Mouse (Mus musculus): Measurements from ENCODE around the gene Atn1. TPM values are rescaled to one million over a fixed set of nuclear protein-coding genes. Genes with fewer than 3 reads are reported as not detected.

The Atn1 gene
- polyA plus RNA-seq, 1 experiment from 2014 or later = 10.2 TPM

DNA sequence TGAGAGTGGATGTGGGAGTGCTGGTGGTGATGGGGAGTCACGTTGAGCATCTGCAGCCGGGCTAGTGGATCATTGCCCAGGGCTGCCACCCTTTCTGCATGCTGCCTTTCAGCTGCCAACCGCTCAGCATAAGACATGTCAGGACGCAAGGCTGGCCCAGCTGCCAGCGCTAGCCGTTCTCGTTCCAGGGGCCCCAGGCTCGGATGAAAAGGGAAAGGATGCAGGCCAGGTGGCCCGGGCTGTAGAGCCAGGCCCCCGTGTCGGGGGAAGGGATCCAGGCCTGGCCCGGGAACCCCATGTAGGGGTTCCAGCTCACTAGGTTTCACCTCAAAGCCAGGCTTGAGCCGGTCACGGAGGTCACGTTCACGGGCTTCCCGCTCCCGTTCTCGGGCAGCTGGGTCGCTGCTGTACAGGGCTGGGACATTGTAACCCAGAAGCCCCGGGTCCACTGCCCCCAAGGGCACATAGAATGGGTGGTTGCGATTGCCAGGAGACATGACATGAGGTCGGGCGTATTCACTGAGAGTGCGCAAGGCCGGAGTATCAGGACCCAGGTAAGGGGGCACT lies 11.5 kb downstream of the Atn1 start:
- 70% methylated on average over 26 of the region's 26 CpGs for WGBS
- no peak for DNase-seq (ENCODE audit: low spot score)
- peaks cover 54% of the 10 kb centered on the region for H3K4me1 ChIP-seq
- no peaks in the 10 kb centered on the region for H3K9me3 ChIP-seq (replicated peaks)
- peak overlapping the region; percentile 76 for H3K4me3 ChIP-seq
- H3K36me3 ChIP-seq = peaks cover 65% of the 10 kb centered on the region
- 0 out of 2 replicates have a peak, but pooled peaks cover 4% of the 10 kb centered on the region for H3K27me3 ChIP-seq (ENCODE audit: low read depth, poor library complexity, severe bottlenecking)
- H3K27ac ChIP-seq (replicated peaks) = peak overlapping the region; percentile 96

DNA sequence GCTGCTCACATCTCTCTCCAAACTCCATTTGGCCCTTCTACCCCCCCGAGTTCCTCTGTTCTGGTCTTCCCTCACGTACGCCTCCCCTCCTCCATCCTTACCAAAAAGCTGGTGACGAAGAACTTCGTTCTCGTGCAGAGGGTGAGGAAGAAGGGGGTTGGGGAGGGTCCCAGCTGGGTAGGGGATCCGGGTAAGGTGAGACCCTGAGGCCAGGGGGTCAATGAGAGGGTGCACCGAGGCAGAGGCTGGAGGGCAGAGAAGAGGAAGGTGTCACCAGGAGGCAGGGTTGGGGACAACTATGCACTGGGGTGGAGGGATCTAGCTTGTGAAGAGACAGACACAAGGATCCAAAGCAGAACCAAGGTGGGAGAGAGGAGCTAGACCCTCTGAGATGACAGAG lies 12.7 kb downstream of the Atn1 start:
- Histone ChIP-seq H3K4me3 (no peak overlapping the region), H3K27me3 (ENCODE audit: low read depth, poor library complexity, severe bottlenecking) (0 out of 2 replicates have a peak, but pooled peaks cover 4% of the 10 kb centered on the region), H3K27ac (replicated peaks) (no peak overlapping the region), H3K9me3 (replicated peaks) (no peaks in the 10 kb centered on the region), H3K4me1 (peaks cover 66% of the 10 kb centered on the region), H3K36me3 (peaks cover 62% of the 10 kb centered on the region)
- DNase-seq (ENCODE audit: low spot score) = no peak
- WGBS = 89% methylated on average over 8 of the region's 8 CpGs

DNA sequence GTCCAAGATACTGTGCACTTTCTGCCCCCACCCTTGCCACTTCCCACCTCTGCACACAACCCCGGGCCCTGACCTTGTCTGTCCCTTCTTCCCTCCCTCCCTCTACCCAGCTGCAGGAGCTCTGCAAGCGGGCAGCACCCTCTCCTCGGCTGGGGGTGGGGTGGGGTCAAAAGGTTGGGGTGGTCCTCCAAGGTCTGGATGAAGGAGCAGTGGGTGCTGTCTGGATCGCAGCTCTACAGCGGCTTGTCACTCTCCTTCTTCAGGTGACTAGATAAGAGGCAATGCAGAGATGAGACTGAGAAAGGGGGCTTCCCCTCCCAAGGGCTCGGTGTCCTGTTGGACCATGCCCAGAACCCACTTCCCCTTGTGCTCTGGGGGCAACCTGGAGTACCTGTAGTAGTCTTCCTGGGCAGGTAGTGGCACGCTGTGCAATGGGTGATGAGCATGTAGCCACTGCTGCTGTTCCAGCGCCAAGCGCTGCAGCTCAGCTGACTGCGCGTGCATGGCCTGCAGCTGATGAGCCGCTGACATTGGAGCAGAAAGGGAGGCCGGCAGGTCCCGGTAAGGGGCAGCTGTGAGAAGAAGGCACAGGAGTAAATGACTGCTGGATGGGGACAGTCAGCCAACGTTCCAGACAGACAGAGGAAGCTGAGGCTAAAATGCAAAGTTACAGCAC lies 13.3 kb downstream of the Atn1 start:
- WGBS = 91% methylated on average over 15 of the region's 15 CpGs
- Histone ChIP-seq H3K4me1 (peaks cover 72% of the 10 kb centered on the region), H3K36me3 (peaks cover 57% of the 10 kb centered on the region), H3K27me3 (ENCODE audit: low read depth, poor library complexity, severe bottlenecking) (0 out of 2 replicates have a peak, but pooled peaks cover 4% of the 10 kb centered on the region), H3K9me3 (replicated peaks) (no peaks in the 10 kb centered on the region), H3K27ac (replicated peaks) (no peak overlapping the region), H3K4me3 (no peak overlapping the region)
- no peak for DNase-seq (ENCODE audit: low spot score)

DNA sequence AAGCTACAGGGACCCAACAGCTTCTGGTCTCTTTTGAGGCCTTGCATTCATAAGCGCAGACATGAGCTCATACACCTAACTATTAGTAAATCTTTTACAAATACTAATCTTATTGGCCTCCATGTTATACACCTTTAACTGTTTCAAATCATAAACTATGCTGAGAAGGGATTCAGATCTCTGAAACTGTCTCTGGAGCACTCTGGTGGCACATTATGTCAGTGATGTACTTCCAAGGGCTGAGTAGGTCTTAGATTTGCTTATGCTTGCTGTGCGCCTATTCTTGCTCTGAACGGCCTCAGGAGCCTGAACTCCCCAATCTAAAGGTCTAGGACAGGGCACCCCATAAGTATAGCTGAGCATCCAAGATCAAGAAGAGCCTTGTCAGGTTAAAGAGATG lies 14.5 kb downstream of the Atn1 start:
- 68% methylated on average over 3 of the region's 3 CpGs for WGBS
- Histone ChIP-seq H3K27ac (replicated peaks) (peak overlapping the region; percentile 95), H3K4me3 (peak overlapping the region; percentile 76), H3K27me3 (ENCODE audit: low read depth, poor library complexity, severe bottlenecking) (no peaks in the 10 kb centered on the region), H3K36me3 (peaks cover 45% of the 10 kb centered on the region), H3K4me1 (peaks cover 70% of the 10 kb centered on the region), H3K9me3 (replicated peaks) (no peaks in the 10 kb centered on the region)
- DNase-seq (ENCODE audit: low spot score) = no peak

DNA sequence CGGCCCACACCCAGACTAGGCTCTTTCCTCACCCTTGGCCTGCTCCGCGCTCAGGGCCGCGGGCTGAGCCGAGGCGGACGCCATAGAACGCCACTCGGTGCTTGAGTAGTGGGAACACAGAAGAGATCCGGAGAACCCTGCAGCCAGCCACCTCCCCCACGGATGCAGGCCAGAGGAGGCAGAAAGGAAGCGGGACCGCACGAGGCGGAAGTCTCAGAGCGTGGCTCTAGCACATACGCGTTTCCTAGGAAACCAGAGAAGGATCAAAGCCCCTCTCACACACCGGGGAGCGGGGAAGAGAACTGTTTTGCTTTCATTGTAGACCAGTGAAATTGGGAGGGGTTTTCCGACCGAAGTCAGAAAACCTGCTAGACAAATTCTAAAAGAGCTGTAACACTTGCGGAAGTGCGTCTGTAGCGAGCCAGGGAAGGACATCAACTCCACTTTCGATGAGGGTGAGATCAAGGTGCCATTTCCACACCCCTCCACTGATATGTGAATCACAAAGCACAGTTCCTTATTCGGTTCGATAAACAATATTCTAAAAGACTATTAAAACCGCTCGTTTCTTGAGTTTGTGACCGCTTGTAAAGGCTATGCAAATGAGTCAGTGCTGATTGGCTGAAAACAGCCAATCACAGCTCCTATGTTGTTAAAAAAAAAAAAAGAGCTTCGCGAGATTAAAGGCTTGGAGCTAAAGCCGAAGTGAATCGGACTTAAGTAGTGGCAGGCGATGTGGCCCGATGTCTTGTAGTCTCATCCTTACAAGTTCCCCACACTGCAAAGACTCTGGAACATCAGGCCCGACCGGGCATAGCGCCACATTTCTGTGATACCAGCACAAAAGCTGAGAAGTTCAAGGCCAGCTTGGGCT lies 15.2 kb downstream of the Atn1 start, which contains the start of gene Grcc10:
TSS of gene Grcc10 (minus strand) at position 487 of the 874 bp plus-strand sequence.
- peak within 1 kb of the TSS; percentile 76 for H3K4me3 ChIP-seq
- no peaks in the 10 kb centered on the region for H3K27me3 ChIP-seq (ENCODE audit: low read depth, poor library complexity, severe bottlenecking)
- under 1% methylated on average over 41 of the region's 41 CpGs for WGBS
- DNase-seq (ENCODE audit: low spot score) = peak; percentile 96
- peaks cover 41% of the 10 kb centered on the region for H3K36me3 ChIP-seq
- H3K9me3 ChIP-seq (replicated peaks) = no peaks in the 10 kb centered on the region
- H3K27ac ChIP-seq (replicated peaks) = peak within 1 kb of the TSS; percentile 95
- peaks cover 62% of the 10 kb centered on the region for H3K4me1 ChIP-seq

DNA sequence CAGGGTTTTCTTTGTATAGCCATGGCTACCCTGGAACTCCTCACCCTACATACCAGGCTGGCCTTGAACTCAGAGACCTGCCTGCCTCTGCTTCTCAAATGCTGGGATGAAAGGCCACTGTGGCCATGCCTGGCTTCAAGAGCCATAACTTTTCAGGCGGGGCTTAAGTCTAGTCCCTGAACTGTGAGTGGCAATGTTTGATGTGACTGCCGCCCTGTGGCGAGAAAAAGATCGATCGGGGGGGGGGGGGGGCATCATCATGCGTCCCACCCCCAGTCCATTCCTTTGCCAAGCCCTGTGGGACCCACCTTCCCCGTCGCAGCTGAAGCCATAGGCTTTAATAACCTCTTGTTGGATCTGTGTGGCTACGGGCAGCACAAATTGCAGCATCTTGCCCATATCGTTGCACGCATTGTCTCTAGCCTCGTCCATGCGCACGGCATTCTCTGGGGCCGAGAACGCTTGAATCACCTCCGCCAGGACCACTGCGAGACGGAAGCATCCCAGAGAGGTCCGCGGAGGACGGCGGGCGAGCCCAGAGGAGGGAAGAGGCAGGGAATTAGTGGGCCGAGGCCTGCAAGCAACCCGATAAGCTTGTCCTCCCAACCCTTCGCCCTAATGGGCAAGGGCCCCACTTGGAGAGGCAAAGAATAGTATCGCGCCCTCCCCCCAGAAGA lies 16.0 kb downstream of the Atn1 start:
- under 1% methylated on average over 29 of the region's 29 CpGs for WGBS
- Histone ChIP-seq H3K9me3 (replicated peaks) (no peaks in the 10 kb centered on the region), H3K36me3 (peaks cover 41% of the 10 kb centered on the region), H3K4me3 (peak overlapping the region; percentile 76), H3K27ac (replicated peaks) (peak overlapping the region; percentile 95), H3K4me1 (peaks cover 55% of the 10 kb centered on the region), H3K27me3 (ENCODE audit: low read depth, poor library complexity, severe bottlenecking) (no peaks in the 10 kb centered on the region)
- no peak for DNase-seq (ENCODE audit: low spot score)

DNA sequence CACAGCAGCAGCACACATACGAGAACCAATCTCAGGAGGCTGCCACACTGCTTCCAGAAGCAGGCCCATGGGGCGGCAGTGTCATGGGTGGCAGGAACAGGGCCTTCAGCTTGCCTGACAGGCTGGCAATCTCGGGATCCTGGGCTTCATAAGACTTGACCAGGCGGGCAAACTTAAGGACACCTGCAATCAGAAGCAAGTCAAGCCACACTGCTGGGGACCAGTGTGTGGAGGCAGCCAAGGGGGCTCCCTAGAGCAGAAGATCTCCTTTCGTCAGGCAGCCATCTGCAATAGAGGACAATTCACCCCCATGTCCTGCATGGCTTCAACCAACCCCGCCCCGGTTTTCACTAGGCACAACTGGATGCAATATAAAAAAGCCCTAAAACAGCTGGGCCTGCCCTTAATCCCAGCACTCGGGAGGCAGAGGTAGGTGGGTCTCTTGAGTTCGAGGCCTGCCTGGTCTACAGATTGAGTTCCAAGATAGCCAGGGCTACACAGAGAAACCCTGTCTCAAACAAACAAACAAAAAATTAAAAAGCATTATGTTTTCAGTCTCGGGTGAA lies 17.0 kb downstream of the Atn1 start:
- WGBS = 84% methylated on average over 10 of the region's 10 CpGs
- H3K4me1 ChIP-seq = peaks cover 46% of the 10 kb centered on the region

DNA sequence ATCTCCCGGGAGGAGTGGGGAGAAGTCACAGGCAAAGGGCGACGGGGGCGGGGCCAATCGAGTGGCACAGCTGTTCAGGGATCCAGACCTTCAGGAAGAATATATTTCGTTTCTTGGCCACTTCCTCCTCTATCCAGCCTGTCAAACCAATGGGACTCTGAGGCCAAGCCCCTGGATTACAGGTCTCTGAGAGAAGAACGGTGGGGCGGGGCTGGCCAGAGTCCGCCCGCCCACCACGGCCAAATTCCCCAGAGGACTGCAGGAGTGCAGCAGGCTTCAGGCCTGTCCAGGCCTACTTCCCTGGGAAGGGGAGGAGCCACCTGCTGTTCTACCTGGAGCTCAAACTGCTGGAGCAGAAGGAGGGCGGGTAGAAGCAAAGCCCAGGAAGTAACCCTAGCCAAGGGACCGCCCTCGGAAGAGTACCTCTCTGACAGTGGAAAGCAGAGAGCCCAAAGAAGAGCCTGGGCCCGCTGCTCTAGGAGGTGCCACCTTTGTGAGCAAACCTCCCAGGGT lies 17.8 kb downstream of the Atn1 start, which contains the start of gene Ptpn6:
TSS of gene Ptpn6 (minus strand) at position 204 of the 513 bp plus-strand sequence.
- Histone ChIP-seq H3K9me3 (replicated peaks) (no peaks in the 10 kb centered on the region), H3K4me3 (peak within 1 kb of the TSS; percentile 27; the same call in 1 of the 2 replicates), H3K27ac (replicated peaks) (peak within 1 kb of the TSS; percentile 55), H3K27me3 (ENCODE audit: low read depth, poor library complexity, severe bottlenecking) (no peaks in the 10 kb centered on the region), H3K4me1 (peaks cover 46% of the 10 kb centered on the region), H3K36me3 (peaks cover 23% of the 10 kb centered on the region)
- 21% methylated on average over 15 of the region's 15 CpGs for WGBS
- no peak for DNase-seq (ENCODE audit: low spot score)

More for the DNA sequence above, 17.0 kb downstream of the Atn1 start:
- no peak for DNase-seq (ENCODE audit: low spot score)
- H3K27me3 ChIP-seq (ENCODE audit: low read depth, poor library complexity, severe bottlenecking) = no peaks in the 10 kb centered on the region
- H3K4me3 ChIP-seq = no peak overlapping the region
- H3K36me3 ChIP-seq = peaks cover 30% of the 10 kb centered on the region
- H3K9me3 ChIP-seq (replicated peaks) = no peaks in the 10 kb centered on the region
- H3K27ac ChIP-seq (replicated peaks) = peak overlapping the region; percentile 55; the same call in 1 of the 2 replicates

DNA sequence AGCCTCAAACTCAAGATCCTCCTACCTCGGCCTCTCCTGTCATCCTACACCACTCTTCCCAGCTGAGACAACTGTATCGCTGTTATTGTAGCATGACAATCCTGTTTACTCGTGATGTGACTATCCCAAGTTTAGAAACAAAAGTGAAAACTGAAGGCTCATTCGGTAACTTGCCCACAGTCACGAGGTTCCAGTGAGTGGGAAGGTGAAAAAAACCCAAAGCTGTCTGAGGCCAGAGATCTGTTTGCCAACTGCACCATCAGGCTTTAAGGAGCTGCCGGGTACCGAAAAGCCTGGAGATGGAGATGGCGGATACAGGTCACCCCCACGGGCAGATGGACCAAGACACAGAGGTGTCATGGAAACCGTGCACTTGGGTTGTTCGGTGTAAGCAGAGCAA lies 19.3 kb downstream of the Atn1 start:
- Histone ChIP-seq H3K4me1 (peaks cover 45% of the 10 kb centered on the region), H3K36me3 (peaks cover 10% of the 10 kb centered on the region), H3K27me3 (ENCODE audit: low read depth, poor library complexity, severe bottlenecking) (no peaks in the 10 kb centered on the region), H3K27ac (replicated peaks) (no peak overlapping the region), H3K9me3 (replicated peaks) (no peaks in the 10 kb centered on the region), H3K4me3 (no peak overlapping the region)
- 92% methylated on average over 11 of the region's 11 CpGs for WGBS
- DNase-seq (ENCODE audit: low spot score) = no peak

DNA sequence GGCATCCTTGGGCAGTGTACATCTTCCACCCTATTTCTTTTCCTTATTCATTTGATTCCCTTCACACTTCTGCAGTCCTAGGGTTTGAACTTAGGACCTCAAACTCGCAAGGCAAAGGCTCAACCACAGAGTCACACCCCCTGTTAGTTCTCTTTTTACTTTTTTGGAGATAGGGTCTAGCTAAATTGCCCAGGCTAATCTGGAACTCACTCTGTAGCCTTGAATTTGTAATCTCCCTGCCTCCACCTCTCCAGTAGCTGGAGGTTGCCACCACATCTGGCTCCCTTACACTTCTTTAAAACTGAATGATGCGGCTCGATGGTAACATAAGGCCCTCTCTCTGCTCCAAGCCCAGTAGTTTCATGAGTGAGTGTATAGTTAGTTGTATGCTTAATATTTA lies 21.9 kb downstream of the Atn1 start:
- WGBS = 91% methylated on average over 3 of the region's 3 CpGs
- Histone ChIP-seq H3K4me3 (no peak overlapping the region), H3K36me3 (peaks cover 9% of the 10 kb centered on the region)

DNA sequence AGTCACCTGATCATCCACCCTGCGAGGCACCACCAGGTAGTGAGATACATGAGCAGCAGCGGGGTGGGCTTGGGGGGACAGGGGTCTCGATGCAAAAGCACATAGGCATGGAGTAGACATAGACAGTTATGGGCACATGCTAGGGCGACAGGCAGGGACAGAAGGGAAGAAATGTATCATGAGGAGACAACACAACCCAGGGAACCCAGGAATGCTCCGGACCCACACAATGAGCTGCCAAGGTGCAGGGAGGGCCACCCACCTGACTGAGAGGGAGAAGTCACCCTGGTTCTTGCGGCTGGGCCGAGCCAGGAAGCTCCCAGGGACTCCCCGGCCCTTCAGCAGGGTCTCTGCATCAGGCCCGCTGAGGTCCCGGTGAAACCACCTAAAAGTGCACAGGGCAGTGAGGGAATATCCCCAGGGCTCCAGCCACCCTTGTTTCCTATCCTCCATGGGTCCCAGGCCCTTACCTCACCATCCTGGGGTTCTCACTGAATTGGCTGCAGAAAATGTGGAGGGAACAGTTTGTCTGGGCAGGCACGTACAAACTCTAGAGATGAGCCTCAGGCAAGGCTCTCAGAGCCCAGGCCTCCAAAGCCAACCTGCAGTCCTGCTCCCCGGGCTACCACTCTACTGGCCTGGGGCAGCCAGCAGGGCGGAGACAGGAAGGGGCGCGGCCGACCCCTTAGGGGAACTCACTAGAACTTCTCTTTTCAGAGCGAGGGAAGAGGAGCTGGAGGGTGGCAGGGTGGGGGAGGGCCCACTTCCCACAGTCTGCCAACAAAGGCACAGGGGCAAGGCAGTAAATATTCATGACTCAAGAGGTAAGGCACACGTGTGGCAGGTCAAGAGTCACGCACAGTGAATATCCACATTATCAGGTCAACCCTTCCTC lies 23.6 kb downstream of the Atn1 start:
- no peaks in the 10 kb centered on the region for H3K27me3 ChIP-seq (ENCODE audit: low read depth, poor library complexity, severe bottlenecking)
- no peaks in the 10 kb centered on the region for H3K36me3 ChIP-seq
- 51% methylated on average over 19 of the region's 19 CpGs for WGBS
- no peak overlapping the region for H3K4me3 ChIP-seq
- H3K27ac ChIP-seq (replicated peaks) = peak overlapping the region; percentile 53
- H3K9me3 ChIP-seq (replicated peaks) = no peaks in the 10 kb centered on the region
- peaks cover 13% of the 10 kb centered on the region for H3K4me1 ChIP-seq
- DNase-seq (ENCODE audit: low spot score) = no peak

More for the DNA sequence above, 21.9 kb downstream of the Atn1 start:
- Histone ChIP-seq H3K27me3 (ENCODE audit: low read depth, poor library complexity, severe bottlenecking) (no peaks in the 10 kb centered on the region), H3K9me3 (replicated peaks) (no peaks in the 10 kb centered on the region), H3K4me1 (peaks cover 26% of the 10 kb centered on the region), H3K27ac (replicated peaks) (no peak overlapping the region)
- no peak for DNase-seq (ENCODE audit: low spot score)
